Mouse (Mus musculus) midbrain, embryonic 10.5 days (tissue): ENCODE results near the gene Trim27. TPM values are rescaled to one million over a fixed set of nuclear protein-coding genes. Genes with fewer than 3 reads are reported as not detected.

ENCODE experiments used
- DNase-seq: peaks from one replicate; pipeline ENCODE4 v3.0.0-alpha.2; 2017; ENCODE audit warnings: low spot score
- H3K27ac ChIP-seq: fragments of 300-500 bp; sonication (generic); replicated peaks from 2 replicates; pipeline ENCODE4 v1.5.1; 2016; ENCODE audit warnings: mild to moderate bottlenecking
- H3K27me3 ChIP-seq: fragments of 300-500 bp; sonication (generic); 2 replicates; pipeline ENCODE4 v1.6.1; 2016; ENCODE audit warnings: low read depth, mild to moderate bottlenecking; ENCODE audit not compliant: poor library complexity, severe bottlenecking
- H3K36me3 ChIP-seq: fragments of 300-500 bp; sonication (generic); 2 replicates; pipeline ENCODE4 v1.6.1; 2016; ENCODE audit warnings: mild to moderate bottlenecking, moderate library complexity
- H3K4me1 ChIP-seq: fragments of 300-500 bp; sonication (generic); 2 replicates; pipeline ENCODE4 v1.6.1; 2016
- H3K4me3 ChIP-seq: fragments of 300-500 bp; sonication (generic); 2 replicates; pipeline ENCODE4 v1.5.1; 2016; ENCODE audit warnings: mild to moderate bottlenecking, moderate library complexity
- H3K9me3 ChIP-seq: fragments of 300-500 bp; sonication (generic); replicated peaks from 2 replicates; pipeline ENCODE4 v1.6.1; 2016; ENCODE audit warnings: mild to moderate bottlenecking
- WGBS: fragments of 180-500 bp; shearing (Covaris S2); methylation state at CpG from one replicate; pipeline ENCODE4 v1.1.7; 2016; 5-methylcytosine and 5-hydroxymethylcytosine counted together
- polyA plus RNA-seq: library from polyadenylated mRNA; unstranded; fragments of >200 nt; fragmentation: Nextera tagmentation; extraction: Ambion mirVana; gene quantifications from 2 replicates; pipeline ENCODE4 v1.2.1, GENCODE M21; 2016

Gene Trim27
- polyA plus RNA-seq, 1 experiment from 2014 or later = 162 TPM

DNA sequence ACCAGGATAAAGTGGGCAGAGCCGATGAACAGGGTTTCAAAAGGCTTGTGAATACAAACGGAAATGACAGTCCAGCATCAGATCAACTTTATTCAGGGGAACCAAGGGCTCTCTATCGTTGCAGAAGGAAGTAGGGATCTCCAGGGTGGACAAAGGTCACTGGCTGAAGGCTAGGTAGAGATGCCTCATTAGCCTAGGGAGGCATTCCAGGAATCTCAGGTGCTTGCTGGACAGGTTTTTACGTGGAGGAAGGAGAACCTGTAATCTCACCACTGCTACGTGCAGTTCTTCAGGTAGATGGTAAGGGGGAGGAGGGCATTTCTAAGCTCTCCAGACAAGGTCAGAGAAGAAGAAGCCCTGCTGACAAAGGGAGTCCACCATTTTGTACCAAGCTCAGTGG lies 1.6 kb upstream of the Trim27 start:
- H3K36me3 ChIP-seq = peaks cover 11% of the 10 kb centered on the region
- WGBS = 71% methylated on average over 5 of the region's 5 CpGs

DNA sequence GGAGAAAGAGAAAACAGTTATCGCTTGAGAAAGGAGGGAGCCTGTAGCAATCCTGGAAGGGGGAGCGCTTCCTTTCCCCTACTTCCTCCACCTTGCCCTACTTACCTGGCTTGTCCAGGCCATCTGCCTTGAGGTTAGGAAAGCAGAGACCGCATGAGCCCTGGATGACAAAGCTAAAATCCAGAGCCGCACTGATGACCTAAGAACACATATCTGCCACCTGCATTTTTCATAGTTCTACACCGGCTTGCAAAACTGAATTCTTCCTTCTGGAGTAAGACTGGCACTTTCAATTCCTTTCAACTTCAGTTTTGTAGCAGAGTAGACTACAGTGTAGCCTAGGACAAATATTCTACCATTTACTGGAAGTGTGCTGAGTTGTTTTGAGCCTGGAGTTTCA lies 881 bp upstream of the Trim27 start:
- no peaks in the 10 kb centered on the region for H3K9me3 ChIP-seq
- no peaks in the 10 kb centered on the region for H3K27me3 ChIP-seq
- H3K4me3 ChIP-seq = peak overlapping the region; percentile 99
- H3K27ac ChIP-seq = no peak overlapping the region
- WGBS = 85% methylated on average over 5 of the region's 5 CpGs
- H3K36me3 ChIP-seq = peaks cover 18% of the 10 kb centered on the region
- DNase-seq = no peak
- H3K4me1 ChIP-seq = peaks cover 37% of the 10 kb centered on the region

More for the DNA sequence above, 1.6 kb upstream of the Trim27 start:
- no peak overlapping the region for H3K4me3 ChIP-seq
- H3K4me1 ChIP-seq = peaks cover 36% of the 10 kb centered on the region
- no peaks in the 10 kb centered on the region for H3K27me3 ChIP-seq
- DNase-seq = no peak
- no peak overlapping the region for H3K27ac ChIP-seq
- H3K9me3 ChIP-seq = no peaks in the 10 kb centered on the region

DNA sequence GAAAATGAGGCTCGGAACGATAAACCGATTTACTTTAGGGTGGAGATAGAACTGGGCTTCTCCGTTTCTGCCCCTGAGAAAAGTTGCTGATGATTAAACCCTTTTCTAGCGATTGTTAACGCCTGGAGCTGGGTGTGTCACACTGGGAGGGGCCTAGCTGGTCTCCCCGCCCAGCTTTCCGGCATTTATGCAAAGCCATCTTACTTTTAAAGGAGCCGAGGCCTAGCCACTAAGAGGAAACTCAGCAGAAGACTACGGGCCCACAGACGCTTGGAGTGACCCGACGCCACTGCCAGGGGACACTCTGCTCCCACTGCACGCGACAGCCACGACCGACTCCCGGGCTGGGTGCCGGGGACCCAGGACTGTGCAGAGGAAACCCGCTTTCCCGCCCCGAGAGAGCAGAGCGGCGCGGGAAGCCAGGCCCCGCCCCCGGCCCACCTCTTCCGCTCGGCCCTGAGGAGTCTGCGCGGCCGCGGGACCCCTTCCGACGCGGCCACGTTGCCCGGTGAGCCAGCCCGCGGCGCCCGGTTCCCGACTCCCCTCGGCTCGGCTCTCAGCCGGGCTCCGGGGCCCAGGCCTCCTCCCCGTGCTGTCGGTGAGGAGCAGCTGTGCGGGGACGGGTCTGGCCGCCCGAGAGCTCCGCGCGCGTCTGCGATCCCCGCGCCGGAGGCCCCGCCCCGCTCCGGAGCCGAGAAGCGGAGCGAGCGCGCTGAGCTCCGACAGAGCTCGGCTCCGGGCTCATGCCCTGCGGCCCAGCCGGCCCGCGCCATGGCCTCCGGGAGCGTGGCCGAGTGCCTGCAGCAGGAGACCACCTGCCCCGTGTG lies 692 bp downstream of the Trim27 start:
- peak overlapping the region; percentile 99 for H3K4me3 ChIP-seq
- H3K4me1 ChIP-seq = peaks cover 36% of the 10 kb centered on the region
- peak overlapping the region; percentile 97 for H3K27ac ChIP-seq
- WGBS = under 1% methylated on average over 80 of the region's 80 CpGs
- H3K36me3 ChIP-seq = peaks cover 34% of the 10 kb centered on the region
- no peaks in the 10 kb centered on the region for H3K27me3 ChIP-seq
- peak; percentile 91 for DNase-seq
- H3K9me3 ChIP-seq = no peaks in the 10 kb centered on the region

DNA sequence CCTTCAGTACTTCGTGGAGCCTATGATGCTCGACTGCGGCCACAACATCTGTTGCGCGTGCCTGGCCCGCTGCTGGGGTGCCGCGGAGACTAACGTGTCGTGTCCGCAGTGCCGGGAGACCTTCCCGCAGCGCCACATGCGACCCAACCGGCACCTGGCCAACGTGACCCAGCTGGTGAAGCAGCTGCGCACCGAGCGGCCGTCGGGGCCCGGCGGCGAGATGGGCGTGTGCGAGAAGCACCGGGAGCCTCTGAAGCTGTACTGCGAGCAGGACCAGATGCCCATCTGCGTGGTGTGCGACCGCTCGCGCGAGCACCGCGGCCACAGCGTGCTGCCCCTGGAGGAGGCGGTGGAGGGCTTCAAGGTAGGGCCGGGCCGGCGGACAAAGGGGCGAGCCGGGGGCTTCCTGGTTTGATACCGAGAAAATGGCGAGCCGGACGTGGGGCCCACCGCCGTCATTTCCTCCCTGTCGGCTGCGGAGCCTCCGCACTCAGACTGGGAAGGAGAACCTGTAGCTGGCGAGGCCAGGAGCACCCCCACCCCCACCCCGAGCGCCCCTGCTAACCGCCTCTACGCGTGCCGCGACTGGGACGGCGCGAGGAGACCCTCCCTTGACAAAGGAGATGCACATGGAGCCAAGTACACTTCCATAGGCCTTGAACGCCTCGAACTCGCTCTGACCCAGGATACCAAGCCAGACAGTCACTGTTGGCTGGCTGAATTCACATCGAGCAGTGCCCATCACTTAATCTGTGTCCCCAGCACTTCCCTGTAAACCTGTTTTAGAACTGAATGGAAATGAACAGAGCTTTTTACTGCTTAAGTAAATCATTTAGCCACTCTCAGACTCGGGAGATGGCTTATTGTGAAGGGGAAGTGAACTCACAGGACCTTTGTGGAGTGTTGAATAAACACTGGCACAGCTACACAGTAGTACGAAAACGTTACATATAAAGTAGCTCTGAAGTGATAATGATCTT lies 1.6 kb downstream of the Trim27 start:
- H3K4me3 ChIP-seq = peak overlapping the region; percentile 99
- under 1% methylated on average over 71 of the region's 71 CpGs for WGBS
- H3K36me3 ChIP-seq = peaks cover 43% of the 10 kb centered on the region
- H3K27ac ChIP-seq = peak overlapping the region; percentile 97
- H3K27me3 ChIP-seq = no peaks in the 10 kb centered on the region
- H3K9me3 ChIP-seq = no peaks in the 10 kb centered on the region
- DNase-seq = peak; percentile 80
- H3K4me1 ChIP-seq = peaks cover 44% of the 10 kb centered on the region

DNA sequence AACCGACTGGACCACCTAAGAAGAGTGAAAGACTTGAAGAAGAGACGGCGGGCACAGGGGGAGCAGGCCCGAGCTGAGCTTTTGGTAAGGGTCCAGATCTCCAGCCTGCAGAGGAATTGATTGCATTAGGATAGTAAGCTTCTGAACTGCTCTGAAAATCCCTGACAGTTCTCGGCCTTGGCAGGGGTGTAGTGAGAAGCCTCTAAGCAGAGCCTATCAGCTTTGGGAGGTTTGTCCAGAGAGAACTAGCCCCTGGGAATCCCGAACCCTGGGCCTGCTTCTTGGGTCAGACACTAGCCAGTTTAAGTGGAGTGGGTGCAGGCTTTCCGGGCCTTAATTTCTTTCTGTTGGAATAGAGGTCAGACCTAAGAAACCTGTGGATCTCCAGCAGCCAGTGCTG lies 2.8 kb downstream of the Trim27 start:
- H3K27ac ChIP-seq = no peak overlapping the region
- 76% methylated on average over 7 of the region's 7 CpGs for WGBS

DNA sequence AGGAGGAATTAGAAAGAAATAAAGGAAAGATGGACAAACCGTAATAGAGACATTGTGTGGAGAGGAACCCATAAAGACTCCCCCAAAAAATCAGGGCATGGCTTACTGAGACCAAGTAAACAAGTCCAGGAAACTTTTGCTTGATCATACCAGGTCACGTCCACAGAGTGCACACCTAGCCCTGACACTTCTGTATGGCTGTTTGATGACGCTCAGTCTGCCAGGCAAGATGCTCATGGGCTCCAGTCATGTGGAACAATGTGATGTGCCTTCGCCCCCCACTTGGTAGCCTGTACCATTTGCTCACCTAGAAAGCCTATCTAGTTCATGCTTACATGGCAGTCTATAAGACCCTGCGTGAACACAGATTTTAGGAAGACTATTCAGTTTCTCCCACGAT lies 3.8 kb downstream of the Trim27 start:
- no peak for DNase-seq
- 94% methylated on average over 6 of the region's 6 CpGs for WGBS
- H3K4me1 ChIP-seq = peaks cover 44% of the 10 kb centered on the region
- no peaks in the 10 kb centered on the region for H3K9me3 ChIP-seq
- H3K27me3 ChIP-seq = no peaks in the 10 kb centered on the region
- peaks cover 65% of the 10 kb centered on the region for H3K36me3 ChIP-seq
- H3K27ac ChIP-seq = no peak overlapping the region
- no peak overlapping the region for H3K4me3 ChIP-seq

More for the DNA sequence above, 2.8 kb downstream of the Trim27 start:
- H3K4me3 ChIP-seq = peak overlapping the region; percentile 99
- H3K4me1 ChIP-seq = peaks cover 44% of the 10 kb centered on the region
- no peaks in the 10 kb centered on the region for H3K27me3 ChIP-seq
- H3K9me3 ChIP-seq = no peaks in the 10 kb centered on the region
- peaks cover 54% of the 10 kb centered on the region for H3K36me3 ChIP-seq
- DNase-seq = no peak

DNA sequence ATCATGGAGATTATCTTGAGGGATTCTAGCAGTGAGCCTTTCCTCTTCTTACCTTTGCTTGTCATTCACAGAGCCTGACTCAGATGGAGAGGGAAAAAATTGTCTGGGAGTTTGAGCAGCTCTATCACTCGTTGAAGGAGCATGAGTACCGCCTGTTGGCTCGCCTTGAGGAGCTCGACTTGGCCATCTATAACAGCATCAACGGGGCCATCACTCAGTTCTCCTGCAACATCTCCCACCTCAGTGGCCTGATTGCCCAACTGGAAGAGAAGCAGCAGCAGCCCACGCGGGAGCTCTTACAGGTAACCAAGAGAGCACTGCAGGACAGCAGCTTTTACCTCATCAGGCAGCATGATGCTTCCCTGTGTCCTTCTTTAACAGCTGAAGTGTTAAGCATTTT lies 4.4 kb downstream of the Trim27 start:
- no peaks in the 10 kb centered on the region for H3K9me3 ChIP-seq
- no peak for DNase-seq
- WGBS = 94% methylated on average over 7 of the region's 7 CpGs
- no peaks in the 10 kb centered on the region for H3K27me3 ChIP-seq
- H3K4me1 ChIP-seq = peaks cover 42% of the 10 kb centered on the region
- peaks cover 71% of the 10 kb centered on the region for H3K36me3 ChIP-seq
- no peak overlapping the region for H3K27ac ChIP-seq
- 0 out of 2 replicates have a peak overlapping the region, but pooled peaks have one; percentile 14 for H3K4me3 ChIP-seq

DNA sequence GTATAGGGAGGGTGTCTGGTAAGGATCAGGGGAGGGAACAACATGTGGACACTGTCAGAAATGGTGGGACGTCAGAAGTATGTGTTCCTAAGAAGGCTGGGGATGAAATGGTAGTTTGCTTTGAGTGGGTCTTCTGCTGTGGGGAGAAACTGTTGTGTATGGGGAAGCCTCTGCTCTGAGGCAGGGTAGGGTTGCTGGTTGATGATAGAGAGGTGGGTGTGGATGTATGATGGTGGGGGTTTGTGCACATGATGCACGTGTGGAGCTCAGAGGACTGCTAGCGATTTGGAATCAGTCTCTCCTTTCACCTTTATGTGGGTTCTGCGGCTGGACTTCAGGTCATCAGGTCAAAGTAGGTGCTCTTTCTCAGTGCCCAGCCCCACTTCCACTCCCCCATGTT lies 6.3 kb downstream of the Trim27 start:
- DNase-seq = no peak
- Histone ChIP-seq H3K27me3 (no peaks in the 10 kb centered on the region), H3K36me3 (peaks cover 90% of the 10 kb centered on the region), H3K9me3 (no peaks in the 10 kb centered on the region), H3K4me3 (no peak overlapping the region), H3K27ac (no peak overlapping the region), H3K4me1 (peaks cover 34% of the 10 kb centered on the region)
- 91% methylated on average over 4 of the region's 4 CpGs for WGBS

DNA sequence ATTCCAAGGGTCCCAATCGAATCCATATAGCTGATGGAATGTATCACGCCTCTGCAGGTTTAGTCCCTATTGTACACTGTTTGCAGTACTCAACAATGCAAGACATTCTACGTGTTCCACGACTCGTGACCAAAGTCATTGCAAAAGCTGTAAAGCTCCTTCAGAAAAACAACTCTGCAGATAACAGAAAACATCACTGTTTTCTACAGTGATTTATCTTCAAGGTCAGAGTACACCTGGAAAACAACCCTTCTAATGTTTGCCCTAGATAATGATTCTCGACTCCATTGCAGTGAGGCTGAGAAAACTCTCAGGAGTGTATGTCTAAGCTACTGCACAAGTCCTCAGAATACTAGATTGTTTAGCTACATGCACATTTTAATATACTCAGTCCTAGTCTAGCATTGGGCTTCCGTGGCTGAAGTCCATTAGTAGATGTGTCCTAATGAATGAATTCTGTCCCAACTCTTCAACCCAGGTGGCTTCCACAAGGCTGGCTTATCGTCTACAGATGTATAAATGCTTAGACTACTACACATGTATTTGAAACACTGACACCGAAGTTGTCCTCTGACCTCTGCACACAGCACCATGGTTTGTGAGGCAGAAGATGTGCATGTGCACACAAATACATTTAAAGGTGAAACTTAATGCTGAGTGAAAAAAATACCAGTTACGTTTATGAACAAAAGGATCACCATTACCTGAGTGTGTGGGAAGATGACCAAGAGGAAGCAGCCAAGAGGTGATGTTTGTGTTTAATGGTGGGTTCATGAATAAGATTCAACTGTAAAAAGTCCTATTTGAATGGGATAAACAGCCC lies 16.4 kb downstream of the Trim27 start:
- Histone ChIP-seq H3K9me3 (no peaks in the 10 kb centered on the region), H3K4me3 (no peak overlapping the region), H3K4me1 (peaks cover 9% of the 10 kb centered on the region), H3K27ac (no peak overlapping the region), H3K36me3 (peaks cover 52% of the 10 kb centered on the region), H3K27me3 (no peaks in the 10 kb centered on the region)
- peak; percentile 7 for DNase-seq
- 89% methylated on average over 10 of the region's 10 CpGs for WGBS

DNA sequence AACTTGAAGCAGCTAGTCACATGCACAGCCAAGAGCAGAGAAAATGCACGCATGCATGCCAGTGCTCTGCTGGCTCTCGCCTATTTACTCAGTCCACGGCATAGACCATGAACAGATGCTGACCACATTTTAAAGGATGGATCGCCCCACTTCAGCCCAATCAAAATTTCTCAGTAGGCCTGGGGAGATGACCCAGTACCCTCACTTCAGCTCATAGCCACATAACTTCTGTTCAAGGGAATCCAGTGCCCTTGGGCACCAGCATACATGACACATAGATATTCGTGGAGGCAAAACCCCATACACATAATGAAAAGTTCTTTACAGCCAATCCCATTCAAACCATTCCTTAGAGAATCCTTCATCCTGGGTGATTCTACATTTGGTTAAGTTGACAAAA lies 18.5 kb downstream of the Trim27 start:
- Histone ChIP-seq H3K36me3 (peaks cover 31% of the 10 kb centered on the region), H3K27ac (no peak overlapping the region), H3K4me3 (no peak overlapping the region), H3K4me1 (peaks cover 9% of the 10 kb centered on the region), H3K9me3 (no peaks in the 10 kb centered on the region), H3K27me3 (no peaks in the 10 kb centered on the region)
- DNase-seq = no peak
- WGBS = 92% methylated on average over 5 of the region's 5 CpGs

DNA sequence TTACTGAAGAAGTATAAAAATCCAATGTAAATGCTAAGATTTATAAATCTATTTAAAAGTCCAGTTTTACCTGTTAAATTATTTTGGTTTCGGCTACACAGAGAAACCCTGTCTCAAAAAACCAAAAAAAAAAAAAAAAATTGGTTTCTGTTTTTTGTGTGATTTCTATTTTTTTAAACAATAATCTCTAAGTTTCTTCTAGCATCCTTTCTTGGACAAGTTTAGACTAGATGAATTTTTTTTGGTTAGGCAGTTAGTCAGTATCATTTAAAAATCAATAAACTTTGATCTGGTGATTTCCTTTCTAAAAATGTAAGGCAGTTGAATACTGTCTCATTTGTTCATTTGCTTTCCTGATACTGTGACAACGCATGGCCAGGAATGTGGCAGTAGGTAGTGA lies 19.1 kb downstream of the Trim27 start:
- Histone ChIP-seq H3K27me3 (no peaks in the 10 kb centered on the region), H3K4me1 (peaks cover 9% of the 10 kb centered on the region), H3K4me3 (no peak overlapping the region), H3K9me3 (peaks cover 4% of the 10 kb centered on the region; the same call in 1 of the 2 replicates), H3K27ac (no peak overlapping the region), H3K36me3 (peaks cover 25% of the 10 kb centered on the region)
- 64% methylated on average over 2 of the region's 2 CpGs for WGBS
- DNase-seq = no peak
